Mouse (Mus musculus): ENCODE data around the gene Cdc7. TPM values are rescaled to one million over a fixed set of nuclear protein-coding genes. Genes with fewer than 3 reads are reported as not detected.

The Cdc7 gene
- total and polyA plus RNA-seq, 2 experiments from 2014 or later = 4.0 to 10.8 TPM

DNA sequence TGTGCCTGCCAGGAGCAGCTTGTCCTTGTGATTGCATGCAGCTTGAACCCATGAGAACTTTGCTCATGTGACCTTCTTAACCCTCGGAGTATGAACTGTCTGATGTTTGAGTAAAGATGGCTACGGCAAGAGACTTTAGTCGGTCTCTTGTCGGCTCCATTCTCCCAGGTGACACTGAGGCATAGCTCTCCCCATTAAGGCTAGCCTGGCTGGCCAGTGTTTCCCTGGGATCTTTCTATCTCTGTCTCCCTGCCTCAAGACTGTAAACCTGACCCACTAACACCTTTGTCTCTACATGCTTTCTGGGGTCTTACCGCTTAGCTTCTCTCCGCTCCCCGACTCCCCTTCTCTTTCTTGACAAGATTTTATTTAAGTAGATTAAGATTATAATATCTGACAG, 50.0 kb downstream of the Cdc7 start:
- Histone ChIP-seq H3K27me3 (ENCODE audit: control insufficient read depth, insufficient read depth, low read length) (no peaks in the 10 kb centered on the region), H3K4me1 (ENCODE audit: control insufficient read depth, insufficient read depth) (peaks cover 9% of the 10 kb centered on the region), H3K4me3 (ENCODE audit: low read depth, low read length) (no peak overlapping the region), H3K27ac (ENCODE audit: low read depth) (no peak overlapping the region), H3K36me3 (replicated peaks; ENCODE audit: control insufficient read depth, insufficient read depth, low read length) (no peaks in the 10 kb centered on the region), H3K9ac (replicated peaks; ENCODE audit: low read depth, low read length) (no peak overlapping the region), H3K4me2 (ENCODE audit: low read depth, low read length) (no peak overlapping the region), H3K9me3 (replicated peaks; ENCODE audit: control insufficient read depth, low read length) (no peaks in the 10 kb centered on the region)
- no peak for ATAC-seq (ENCODE audit: insufficient read depth, low read depth)
- TF ChIP-seq EP300 (IDR thresholded peaks at IDR 0.05; ENCODE audit: low read depth) (no peak), CTCF (IDR thresholded peaks at IDR 0.05; ENCODE audit: low read depth) (no peak)
- WGBS = 84% methylated on average over 7 of the region's 7 CpGs
- no peak for DNase-seq (ENCODE audit: low spot score)

DNA sequence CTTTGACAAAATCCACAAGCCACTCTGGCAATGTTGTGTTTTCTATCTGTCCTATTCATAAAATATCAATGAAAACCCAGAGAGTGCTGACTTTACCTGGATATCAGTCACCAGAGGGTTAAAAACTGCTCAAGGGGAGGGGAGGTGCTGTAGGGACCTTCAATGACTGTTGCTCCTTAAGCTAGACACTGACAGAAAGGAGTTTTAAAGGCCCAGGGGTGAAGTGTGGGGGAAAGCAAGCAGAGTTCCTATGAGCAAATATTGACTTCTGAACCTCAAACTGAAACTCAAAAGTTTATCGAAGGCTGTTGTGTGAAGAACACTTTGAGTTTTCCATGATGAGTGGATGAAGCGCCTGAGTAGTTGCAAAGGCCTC, 50.9 kb downstream of the Cdc7 start:
- WGBS = 47% methylated on average over 2 of the region's 2 CpGs
- H3K27me3 ChIP-seq (ENCODE audit: control insufficient read depth, insufficient read depth, low read length) = no peaks in the 10 kb centered on the region
- no peak for ATAC-seq (ENCODE audit: insufficient read depth, low read depth)
- no peak for DNase-seq (ENCODE audit: low spot score)
- H3K4me2 ChIP-seq (ENCODE audit: low read depth, low read length) = peak overlapping the region; percentile 30; the same call in 1 of the 2 replicates
- H3K27ac ChIP-seq (ENCODE audit: low read depth) = no peak overlapping the region
- no peak for TF ChIP-seq CTCF (IDR thresholded peaks at IDR 0.05; ENCODE audit: low read depth)
- no peak for TF ChIP-seq EP300 (IDR thresholded peaks at IDR 0.05; ENCODE audit: low read depth)
- no peaks in the 10 kb centered on the region for H3K9me3 ChIP-seq (replicated peaks; ENCODE audit: control insufficient read depth, low read length)
- H3K4me3 ChIP-seq (ENCODE audit: low read depth, low read length) = no peak overlapping the region
- H3K9ac ChIP-seq (replicated peaks; ENCODE audit: low read depth, low read length) = no peak overlapping the region
- peaks cover 13% of the 10 kb centered on the region for H3K4me1 ChIP-seq (ENCODE audit: control insufficient read depth, insufficient read depth)
- H3K36me3 ChIP-seq (replicated peaks; ENCODE audit: control insufficient read depth, insufficient read depth, low read length) = no peaks in the 10 kb centered on the region

DNA sequence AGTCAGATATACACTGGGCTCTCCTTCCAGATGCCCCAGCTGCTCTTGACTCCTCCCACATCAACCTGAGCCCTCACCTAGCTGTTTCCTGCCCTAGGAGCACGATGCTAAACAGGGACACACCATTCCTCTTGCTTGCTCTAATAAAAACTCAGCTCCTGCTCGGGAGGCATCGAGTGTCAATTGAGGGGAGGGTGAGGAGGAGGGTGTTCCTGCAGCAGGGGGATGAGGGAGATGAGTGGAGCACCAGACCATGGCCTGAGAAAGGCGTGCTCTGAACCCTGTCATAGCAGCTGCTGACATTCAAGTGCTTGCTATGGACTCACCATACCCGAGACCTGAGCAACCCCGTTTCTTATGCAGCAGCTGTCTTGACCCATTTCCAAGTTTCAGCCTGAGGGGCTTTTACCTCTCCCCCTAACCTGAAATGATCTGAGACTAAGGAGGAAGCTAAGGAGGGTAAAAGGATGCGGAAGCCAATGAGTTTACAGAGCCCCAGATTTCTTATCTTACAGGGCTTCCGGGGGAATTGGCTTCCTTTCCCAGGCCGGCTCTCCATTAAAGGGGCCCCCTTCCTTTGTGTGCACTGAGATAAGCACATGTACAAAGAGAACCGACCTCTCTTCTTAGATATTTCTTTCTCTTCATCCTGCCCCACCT, 51.4 kb downstream of the Cdc7 start:
- 7% methylated on average over 10 of the region's 10 CpGs for WGBS
- no peak overlapping the region for H3K9ac ChIP-seq (replicated peaks; ENCODE audit: low read depth, low read length)
- H3K27ac ChIP-seq (ENCODE audit: low read depth) = 0 out of 2 replicates have a peak overlapping the region, but pooled peaks have one; percentile 18
- peaks cover 18% of the 10 kb centered on the region for H3K4me1 ChIP-seq (ENCODE audit: control insufficient read depth, insufficient read depth)
- ATAC-seq (ENCODE audit: insufficient read depth, low read depth) (peak; percentile 36; the same call in 1 of the 2 replicates), DNase-seq (ENCODE audit: low spot score) (peak; percentile 27)
- H3K36me3 ChIP-seq (replicated peaks; ENCODE audit: control insufficient read depth, insufficient read depth, low read length) = no peaks in the 10 kb centered on the region
- peak overlapping the region; percentile 30 for H3K4me2 ChIP-seq (ENCODE audit: low read depth, low read length)
- H3K4me3 ChIP-seq (ENCODE audit: low read depth, low read length) = no peak overlapping the region
- H3K9me3 ChIP-seq (replicated peaks; ENCODE audit: control insufficient read depth, low read length) = no peaks in the 10 kb centered on the region
- no peak for TF ChIP-seq CTCF (IDR thresholded peaks at IDR 0.05; ENCODE audit: low read depth)
- no peak for TF ChIP-seq EP300 (IDR thresholded peaks at IDR 0.05; ENCODE audit: low read depth)
- no peaks in the 10 kb centered on the region for H3K27me3 ChIP-seq (ENCODE audit: control insufficient read depth, insufficient read depth, low read length)

DNA sequence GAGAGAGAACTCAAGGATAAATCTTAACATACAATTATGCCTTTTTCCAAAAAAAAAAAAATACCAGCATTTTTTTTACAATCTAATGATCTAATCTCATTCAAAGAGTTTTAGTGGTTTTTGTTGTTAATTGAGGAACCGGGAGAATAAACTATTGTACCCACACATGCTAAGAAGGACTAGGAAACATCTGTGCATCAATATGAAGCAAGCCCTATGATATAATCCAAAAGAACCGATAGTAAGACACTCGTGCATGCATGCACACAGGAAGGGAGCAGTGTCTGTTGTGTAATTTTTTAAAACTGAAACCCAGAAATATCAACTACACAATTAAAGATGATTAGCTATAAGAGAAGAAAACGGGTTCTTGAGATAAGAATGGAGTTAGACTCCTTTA, 52.4 kb downstream of the Cdc7 start:
- Histone ChIP-seq H3K4me2 (ENCODE audit: low read depth, low read length) (no peak overlapping the region), H3K9me3 (replicated peaks; ENCODE audit: control insufficient read depth, low read length) (no peaks in the 10 kb centered on the region), H3K27ac (ENCODE audit: low read depth) (no peak overlapping the region), H3K4me3 (ENCODE audit: low read depth, low read length) (no peak overlapping the region), H3K36me3 (replicated peaks; ENCODE audit: control insufficient read depth, insufficient read depth, low read length) (no peaks in the 10 kb centered on the region), H3K27me3 (ENCODE audit: control insufficient read depth, insufficient read depth, low read length) (no peaks in the 10 kb centered on the region), H3K4me1 (ENCODE audit: control insufficient read depth, insufficient read depth) (peaks cover 19% of the 10 kb centered on the region), H3K9ac (replicated peaks; ENCODE audit: low read depth, low read length) (no peak overlapping the region)
- 68% methylated on average over 4 of the region's 4 CpGs for WGBS
- DNase-seq (ENCODE audit: low spot score) (peak; percentile 3), ATAC-seq (ENCODE audit: insufficient read depth, low read depth) (no peak)
- TF ChIP-seq CTCF (IDR thresholded peaks at IDR 0.05; ENCODE audit: low read depth) = no peak
- TF ChIP-seq EP300 (IDR thresholded peaks at IDR 0.05; ENCODE audit: low read depth) = no peak

DNA sequence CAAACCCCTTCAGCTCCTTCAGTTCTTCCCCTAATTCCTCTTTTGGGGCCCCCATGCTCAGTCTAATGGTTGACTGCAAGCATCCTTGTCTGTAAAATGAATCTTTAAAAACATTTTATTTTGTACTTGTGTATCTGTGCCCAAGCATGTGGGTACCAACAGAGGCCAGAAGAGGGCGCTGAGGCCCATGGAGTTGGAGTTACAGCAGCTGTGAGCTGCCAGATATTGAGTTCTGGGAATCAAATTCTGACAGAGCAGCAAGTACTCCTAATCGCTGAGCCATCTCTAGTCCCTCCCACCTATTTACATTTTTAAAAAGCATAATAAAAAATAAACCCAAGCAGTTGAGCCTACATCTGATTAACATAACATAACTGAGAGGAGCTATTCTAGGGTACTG, 53.4 kb downstream of the Cdc7 start:
- Histone ChIP-seq H3K27ac (ENCODE audit: low read depth) (no peak overlapping the region), H3K4me2 (ENCODE audit: low read depth, low read length) (no peak overlapping the region), H3K4me3 (ENCODE audit: low read depth, low read length) (no peak overlapping the region), H3K4me1 (ENCODE audit: control insufficient read depth, insufficient read depth) (peaks cover 19% of the 10 kb centered on the region), H3K9ac (replicated peaks; ENCODE audit: low read depth, low read length) (no peak overlapping the region), H3K9me3 (replicated peaks; ENCODE audit: control insufficient read depth, low read length) (no peaks in the 10 kb centered on the region), H3K36me3 (replicated peaks; ENCODE audit: control insufficient read depth, insufficient read depth, low read length) (no peaks in the 10 kb centered on the region), H3K27me3 (ENCODE audit: control insufficient read depth, insufficient read depth, low read length) (no peaks in the 10 kb centered on the region)
- no peak for ATAC-seq (ENCODE audit: insufficient read depth, low read depth)
- 68% methylated on average over 2 of the region's 2 CpGs for WGBS
- peak; percentile 4 for DNase-seq (ENCODE audit: low spot score)
- TF ChIP-seq EP300 (IDR thresholded peaks at IDR 0.05; ENCODE audit: low read depth) (no peak), CTCF (IDR thresholded peaks at IDR 0.05; ENCODE audit: low read depth) (peak; percentile 32)

DNA sequence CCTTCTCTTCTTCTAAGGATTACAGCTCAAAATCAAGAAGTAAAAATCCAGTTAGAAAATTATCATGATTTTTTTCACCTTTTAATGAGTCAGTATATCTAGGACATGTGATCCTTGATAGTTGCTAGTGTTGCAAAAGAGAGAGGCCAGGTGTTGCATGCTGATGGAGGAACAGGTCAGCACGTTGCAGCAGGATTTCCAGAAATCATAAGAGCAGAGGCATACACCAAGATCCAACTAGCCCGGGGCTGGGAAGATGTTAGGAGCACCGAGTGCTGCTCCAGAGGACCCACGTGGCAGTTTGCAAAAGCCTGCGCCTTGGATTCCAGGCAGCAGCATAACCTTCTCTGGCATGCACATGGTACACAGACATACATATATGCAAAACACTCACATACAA, 54.9 kb downstream of the Cdc7 start:
- H3K4me3 ChIP-seq (ENCODE audit: low read depth, low read length) = no peak overlapping the region
- TF ChIP-seq CTCF (IDR thresholded peaks at IDR 0.05; ENCODE audit: low read depth) = no peak
- TF ChIP-seq EP300 (IDR thresholded peaks at IDR 0.05; ENCODE audit: low read depth) = no peak
- H3K36me3 ChIP-seq (replicated peaks; ENCODE audit: control insufficient read depth, insufficient read depth, low read length) = no peaks in the 10 kb centered on the region
- H3K9ac ChIP-seq (replicated peaks; ENCODE audit: low read depth, low read length) = no peak overlapping the region
- 71% methylated on average over 5 of the region's 5 CpGs for WGBS
- ATAC-seq (ENCODE audit: insufficient read depth, low read depth) = no peak
- no peak overlapping the region for H3K4me2 ChIP-seq (ENCODE audit: low read depth, low read length)
- H3K9me3 ChIP-seq (replicated peaks; ENCODE audit: control insufficient read depth, low read length) = 0 out of 2 replicates have a peak, but pooled peaks cover 3% of the 10 kb centered on the region
- H3K27me3 ChIP-seq (ENCODE audit: control insufficient read depth, insufficient read depth, low read length) = no peaks in the 10 kb centered on the region
- H3K4me1 ChIP-seq (ENCODE audit: control insufficient read depth, insufficient read depth) = peaks cover 19% of the 10 kb centered on the region
- peak; percentile 3 for DNase-seq (ENCODE audit: low spot score)
- no peak overlapping the region for H3K27ac ChIP-seq (ENCODE audit: low read depth)

All from heart, postnatal 0 days (tissue).